1 mouse cellular context compared by ENCODE assay signal in genomic region chr5:32616489-32616888, GRCm38 (mm10). TPM values are rescaled to one million over a fixed set of nuclear protein-coding genes. Genes with fewer than 3 reads are reported as not detected.
"Had no signal": no experiment of that assay in that cellular context is flagged by ENCODE, and none has a peak within 500 bp of the region (broad histone marks: within the 10 kb centered on the region; RNA-seq: fewer than 3 reads in every experiment).

No protein-coding gene starts in this region.

RNA-seq across cellular contexts. Expression of gene Yes1, which starts 5.5 kb away (rescaled TPM):
- polyA plus RNA-seq: erythroblast, embryonic 14.5 days had no signal
